ENCODE assay signal across 13 mouse cellular contexts in genomic region chr11:50265931-50266330, GRCm38 (mm10). TPM values are rescaled to one million over a fixed set of nuclear protein-coding genes. Genes with fewer than 3 reads are reported as not detected.
DNase-seq lines count a peak whose midpoint lies in the region; ATAC-seq and TF ChIP-seq lines count a peak whose summit lies in the region.
"Had no signal": no experiment of that assay in that cellular context is flagged by ENCODE, and none has a peak within 500 bp of the region (broad histone marks: within the 10 kb centered on the region; RNA-seq: fewer than 3 reads in every experiment).

No protein-coding gene starts in this region.

- no peak overlapping the region for H3K9ac ChIP-seq in kidney, postnatal 0 days (ENCODE audit: low read depth, low read length)
- no peak overlapping the region for H3K9ac ChIP-seq in hindbrain, embryonic 16.5 days (ENCODE audit: low read depth, low read length)
- H3K9ac ChIP-seq: heart, embryonic 15.5 days; lung, embryonic 14.5 days; midbrain, embryonic 12.5 days; neural tube, embryonic 12.5 days had no signal

- H3K4me1 ChIP-seq in lung, adult 2 months (ENCODE audit: control insufficient read depth, insufficient read depth, low read length) = no peaks in the 10 kb centered on the region
- no peaks in the 10 kb centered on the region for H3K4me1 ChIP-seq in kidney, postnatal 0 days (replicated peaks; ENCODE audit: insufficient read depth, low read length)
- H3K4me1 ChIP-seq in embryonic facial prominence, embryonic 10.5 days = no peaks in the 10 kb centered on the region
- no peaks in the 10 kb centered on the region for H3K4me1 ChIP-seq in hindbrain, embryonic 16.5 days (ENCODE audit: control insufficient read depth, insufficient read depth, low read depth, low read length)
- H3K4me1 ChIP-seq: midbrain, embryonic 12.5 days; neural tube, embryonic 12.5 days had no signal

- H3K9me3 ChIP-seq in kidney, postnatal 0 days (replicated peaks; ENCODE audit: low read length) = no peaks in the 10 kb centered on the region
- H3K9me3 ChIP-seq in embryonic facial prominence, embryonic 10.5 days = no peaks in the 10 kb centered on the region
- no peaks in the 10 kb centered on the region for H3K9me3 ChIP-seq in hindbrain, embryonic 16.5 days (ENCODE audit: control insufficient read depth, low read length)
- H3K9me3 ChIP-seq: heart, embryonic 15.5 days; midbrain, embryonic 12.5 days; neural tube, embryonic 12.5 days had no signal

- ATAC-seq in kidney, postnatal 0 days (replicated peaks; ENCODE audit: low FRiP score, low read depth) = peak; percentile 87
- ATAC-seq in hindbrain, embryonic 16.5 days = no peak

- 64% methylated on average over 8 of the region's 8 CpGs for WGBS in lung, adult 2 months
- 87% methylated on average over 8 of the region's 8 CpGs for WGBS in kidney, postnatal 0 days
- 90% methylated on average over 8 of the region's 8 CpGs for WGBS in embryonic facial prominence, embryonic 10.5 days
- WGBS in hindbrain, embryonic 16.5 days = 81% methylated on average over 8 of the region's 8 CpGs

- TF ChIP-seq CTCF in lung, adult 2 months (IDR thresholded peaks at IDR 0.05; ENCODE audit: insufficient read depth, low read length) = no peak
- TF ChIP-seq CTCF in kidney, postnatal 0 days (IDR thresholded peaks at IDR 0.05; ENCODE audit: low read depth) = no peak

- peak; percentile 33 to 37 for DNase-seq in cerebellum, postnatal 14 days
- no peak for DNase-seq in cerebellum, adult 8-10 months
- peak; percentile 24 to 37 for DNase-seq in lung, adult 18-20 months
- DNase-seq in lung, adult 2 months = no peak
- DNase-seq in kidney, postnatal 0 days (ENCODE audit: low spot score) = no peak
- peak; percentile 60 for DNase-seq in yolk sac, embryonic 10.5 days (ENCODE audit: low spot score)
- no peak for DNase-seq in embryonic facial prominence, embryonic 10.5 days (ENCODE audit: low spot score)
- DNase-seq: lung, embryonic 14.5 days; right cerebral cortex, adult 18-20 months had no signal

- H3K4me3 ChIP-seq in lung, adult 2 months (replicated peaks; ENCODE audit: extremely low read depth, low read depth, low read length) = no peak overlapping the region
- H3K4me3 ChIP-seq in kidney, postnatal 0 days (replicated peaks; ENCODE audit: low read depth, low read length) = no peak overlapping the region
- no peak overlapping the region for H3K4me3 ChIP-seq in embryonic facial prominence, embryonic 10.5 days
- no peak overlapping the region for H3K4me3 ChIP-seq in hindbrain, embryonic 16.5 days (ENCODE audit: low read length)
- H3K4me3 ChIP-seq: heart, embryonic 15.5 days; midbrain, embryonic 12.5 days; neural tube, embryonic 12.5 days had no signal

- no peak for TF ChIP-seq POLR2A in lung, adult 2 months (IDR thresholded peaks at IDR 0.05; ENCODE audit: borderline replicate concordance, extremely low read depth, low read depth, low read length)

- H3K27me3 ChIP-seq in kidney, postnatal 0 days (ENCODE audit: insufficient read depth, low read length) = no peaks in the 10 kb centered on the region
- H3K27me3 ChIP-seq in embryonic facial prominence, embryonic 10.5 days (replicated peaks; ENCODE audit: low read depth, poor library complexity, severe bottlenecking) = no peaks in the 10 kb centered on the region
- H3K27me3 ChIP-seq in hindbrain, embryonic 16.5 days (replicated peaks; ENCODE audit: control insufficient read depth, insufficient read depth, low read length) = no peaks in the 10 kb centered on the region
- H3K27me3 ChIP-seq: heart, embryonic 15.5 days; midbrain, embryonic 12.5 days; neural tube, embryonic 12.5 days had no signal

- H3K36me3 ChIP-seq in kidney, postnatal 0 days (ENCODE audit: insufficient read depth, low read length) = peaks cover 52% of the 10 kb centered on the region
- H3K36me3 ChIP-seq in embryonic facial prominence, embryonic 10.5 days (replicated peaks) = peaks cover 89% of the 10 kb centered on the region
- H3K36me3 ChIP-seq in hindbrain, embryonic 16.5 days (ENCODE audit: control insufficient read depth, insufficient read depth, low read length) = peaks cover 28% of the 10 kb centered on the region

- peak overlapping the region; percentile 62; the same call in 1 of the 2 replicates for H3K27ac ChIP-seq in kidney, postnatal 0 days
- no peak overlapping the region for H3K27ac ChIP-seq in embryonic facial prominence, embryonic 10.5 days (replicated peaks)
- no peak overlapping the region for H3K27ac ChIP-seq in hindbrain, embryonic 16.5 days (ENCODE audit: low read depth, low read length)
- H3K27ac ChIP-seq: heart, embryonic 15.5 days; midbrain, embryonic 12.5 days; neural tube, embryonic 12.5 days had no signal

- H3K4me2 ChIP-seq in kidney, postnatal 0 days (ENCODE audit: low read length) = no peak overlapping the region
- H3K4me2 ChIP-seq in hindbrain, embryonic 16.5 days (ENCODE audit: low read length) = no peak overlapping the region
- H3K4me2 ChIP-seq: heart, embryonic 15.5 days; lung, embryonic 14.5 days; midbrain, embryonic 12.5 days; neural tube, embryonic 12.5 days had no signal

RNA-seq across cellular contexts. Expression of gene Maml1, which starts 26.2 kb away (rescaled TPM):
- 19.5 and 22.5 TPM in 2 replicates for polyA plus RNA-seq in lung, adult 2 months (2012; rRNA removed)
- polyA plus RNA-seq in kidney, postnatal 0 days (2015; fragmentation: Nextera tagmentation; extraction: Ambion mirVana) = 5.0 and 6.0 TPM in 2 replicates
- polyA plus RNA-seq in embryonic facial prominence, embryonic 10.5 days (2016; fragmentation: Nextera tagmentation; extraction: Ambion mirVana) = 6.7 and 7.2 TPM in 2 replicates
- 1.9 and 2.3 TPM in 2 replicates for polyA plus RNA-seq in hindbrain, embryonic 16.5 days (2015; fragmentation: Nextera tagmentation; extraction: Ambion mirVana)

RNA-seq across cellular contexts. Expression of gene Ltc4s, which starts 27.5 kb away (rescaled TPM):
- 106 and 119 TPM in 2 replicates for polyA plus RNA-seq in lung, adult 2 months (2012; rRNA removed)
- polyA plus RNA-seq in kidney, postnatal 0 days (2015; fragmentation: Nextera tagmentation; extraction: Ambion mirVana) = 8.5 and 9.6 TPM in 2 replicates
- 0.75 and 1.4 TPM in 2 replicates for polyA plus RNA-seq in embryonic facial prominence, embryonic 10.5 days (2016; fragmentation: Nextera tagmentation; extraction: Ambion mirVana)
- 2.2 and 3.4 TPM in 2 replicates for polyA plus RNA-seq in hindbrain, embryonic 16.5 days (2015; fragmentation: Nextera tagmentation; extraction: Ambion mirVana)

RNA-seq across cellular contexts. Expression of gene Mgat4b, which starts 55.2 kb away (rescaled TPM):
- polyA plus RNA-seq in lung, adult 2 months (2012; rRNA removed) = 77.4 and 91.7 TPM in 2 replicates
- 53.4 and 62.1 TPM in 2 replicates for polyA plus RNA-seq in kidney, postnatal 0 days (2015; fragmentation: Nextera tagmentation; extraction: Ambion mirVana)
- polyA plus RNA-seq in embryonic facial prominence, embryonic 10.5 days (2016; fragmentation: Nextera tagmentation; extraction: Ambion mirVana) = 22.6 and 23.5 TPM in 2 replicates
- polyA plus RNA-seq in hindbrain, embryonic 16.5 days (2015; fragmentation: Nextera tagmentation; extraction: Ambion mirVana) = 15.6 and 30.9 TPM in 2 replicates

RNA-seq across cellular contexts. Expression of gene Sqstm1, which starts 55.3 kb away (rescaled TPM):
- polyA plus RNA-seq in lung, adult 2 months (2012; rRNA removed) = 249 and 251 TPM in 2 replicates
- polyA plus RNA-seq in kidney, postnatal 0 days (2015; fragmentation: Nextera tagmentation; extraction: Ambion mirVana) = 326 and 333 TPM in 2 replicates
- polyA plus RNA-seq in embryonic facial prominence, embryonic 10.5 days (2016; fragmentation: Nextera tagmentation; extraction: Ambion mirVana) = 130 and 131 TPM in 2 replicates
- polyA plus RNA-seq in hindbrain, embryonic 16.5 days (2015; fragmentation: Nextera tagmentation; extraction: Ambion mirVana) = 448 and 480 TPM in 2 replicates

RNA-seq across cellular contexts. Expression of gene Canx, which starts 59.5 kb away (rescaled TPM):
- 38.3 and 62.3 TPM in 2 replicates for polyA plus RNA-seq in lung, adult 2 months (2012; rRNA removed)
- polyA plus RNA-seq in kidney, postnatal 0 days (2015; fragmentation: Nextera tagmentation; extraction: Ambion mirVana) = 302 and 330 TPM in 2 replicates
- 318 and 328 TPM in 2 replicates for polyA plus RNA-seq in embryonic facial prominence, embryonic 10.5 days (2016; fragmentation: Nextera tagmentation; extraction: Ambion mirVana)
- 303 and 304 TPM in 2 replicates for polyA plus RNA-seq in hindbrain, embryonic 16.5 days (2015; fragmentation: Nextera tagmentation; extraction: Ambion mirVana)

Comparison
In these comparisons a context has a peak if more than half of its experiments do, and no peak if none do; other contexts are left out.
1. DNase-seq: peak in cerebellum, postnatal 14 days (2 of 2), lung, adult 18-20 months (2 of 2) and yolk sac, embryonic 10.5 days (single experiment); none in cerebellum, adult 8-10 months (single experiment), lung, adult 2 months (single experiment), kidney, postnatal 0 days (single experiment) and embryonic facial prominence, embryonic 10.5 days (single experiment).
2. RNA of gene Ltc4s, which starts 27.5 kb away (polyA plus RNA-seq): 106 to 119 TPM in lung, adult 2 months; 8.5 to 9.6 TPM in kidney, postnatal 0 days, 2.2 to 3.4 TPM in hindbrain, embryonic 16.5 days and 0.75 to 1.4 TPM in embryonic facial prominence, embryonic 10.5 days; every median in the first group is over 10 times any median in the second.